Mouse (Mus musculus) G1E (cell line): Measurements from ENCODE around the gene Fbxo6.

ENCODE experiments used
- CTCF ChIP-seq: IDR thresholded peaks from 2 replicates; pipeline ENCODE4 v1.5.1; 2012; ENCODE audit warnings: low read depth, low read length, inconsistent platforms, mixed read lengths
- GATA1 ChIP-seq: IDR thresholded peaks from 2 replicates; pipeline ENCODE4 v1.6.1; 2012; ENCODE audit warnings: borderline replicate concordance, low read length, inconsistent platforms, mixed read lengths
- TAL1 ChIP-seq: conservative IDR thresholded peaks from 2 replicates; pipeline ENCODE4 v1.6.1; 2012; ENCODE audit warnings: low read depth, low read length, inconsistent platforms, mixed read lengths

DNA sequence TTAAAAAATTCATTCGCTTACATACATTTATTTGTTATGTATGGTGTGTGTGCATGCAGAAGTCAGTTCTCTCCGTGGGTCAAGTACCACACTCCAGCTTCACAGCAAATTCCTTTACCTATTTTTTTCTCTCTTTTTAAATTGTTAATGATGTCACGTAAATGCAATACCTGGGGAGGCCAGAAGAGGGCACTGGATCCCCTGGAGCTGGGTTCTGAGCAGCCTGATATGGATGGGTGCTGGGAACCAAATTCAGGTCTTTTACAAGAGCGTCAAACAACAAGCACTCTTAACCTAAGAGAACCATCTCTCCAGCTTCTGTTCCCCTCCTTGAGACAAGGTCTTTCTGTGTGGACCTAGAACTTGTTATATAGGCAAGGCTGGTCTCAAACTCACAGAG lies 35.3 kb downstream of the Fbxo6 start:
- TF ChIP-seq CTCF: no peak
- no peak for TF ChIP-seq GATA1
- no peak for TF ChIP-seq TAL1
